Mouse (Mus musculus) 3T3-L1 (cell line): ENCODE results near the gene Dhx32.

Experiments used
- DNase-seq: peaks from one replicate; pipeline ENCODE4 v3.0.0-alpha.2; 2015; ENCODE audit warnings: low read depth, low spot score

Dhx32 gene

DNA sequence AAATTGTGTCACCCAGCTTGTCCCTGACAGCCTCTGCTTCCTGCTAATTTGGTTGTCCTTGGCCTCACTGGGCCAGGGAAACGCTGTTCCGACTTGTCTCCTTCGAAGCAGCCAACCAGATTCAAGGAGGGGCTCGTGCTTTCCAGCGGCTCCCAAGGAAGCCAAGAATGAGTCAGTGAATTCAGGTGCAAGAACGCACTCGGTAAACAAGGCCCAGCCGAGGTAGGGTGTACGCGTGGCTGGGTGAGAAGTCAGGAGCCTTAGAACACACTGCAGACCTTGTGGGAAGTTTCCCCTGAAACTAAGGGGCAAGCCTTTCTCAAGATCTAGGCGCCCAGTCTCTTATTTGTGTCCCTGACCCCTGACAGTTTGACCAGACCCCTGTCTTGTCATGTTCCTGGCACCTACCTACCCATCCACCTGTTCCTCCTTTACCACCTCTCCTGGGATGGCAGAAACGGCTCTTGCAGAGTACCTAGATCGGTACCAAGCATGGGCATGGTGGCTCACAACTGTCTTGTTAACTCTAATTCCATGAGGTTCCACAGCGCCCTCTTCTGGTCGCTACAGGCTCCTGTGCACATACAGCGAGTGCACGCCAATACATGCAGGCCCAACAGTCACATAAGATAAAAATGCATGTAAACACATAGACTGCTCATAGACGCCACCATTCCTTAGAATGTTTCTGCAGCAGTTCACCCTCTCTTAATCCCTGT is at the start of gene Dhx32:
Gene Dhx32 (minus strand): TSS at position 10 of the 719 bp plus-strand sequence.
- DNase-seq, result peak; percentile 37

DNA sequence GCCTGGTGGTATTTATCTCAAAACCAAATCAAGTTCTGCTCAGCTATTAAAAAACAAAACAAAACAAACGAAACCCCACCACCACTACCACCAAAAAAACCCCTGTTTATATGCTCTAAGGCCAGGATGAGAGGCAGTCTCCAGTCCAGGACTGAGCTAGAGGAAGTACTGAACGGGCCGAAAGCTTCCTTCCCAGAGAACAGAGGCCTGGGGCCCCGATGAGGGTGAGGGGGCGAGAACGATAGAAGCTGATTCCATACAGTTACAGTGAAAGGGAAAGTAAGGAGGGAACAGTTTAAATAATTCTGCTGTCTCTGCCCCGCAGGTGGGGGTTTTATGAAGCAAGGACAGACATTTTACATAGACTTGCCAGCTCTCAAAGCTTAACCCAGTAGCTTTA is 47.1 kb upstream of the Dhx32 start:
- DNase-seq, result no peak

DNA sequence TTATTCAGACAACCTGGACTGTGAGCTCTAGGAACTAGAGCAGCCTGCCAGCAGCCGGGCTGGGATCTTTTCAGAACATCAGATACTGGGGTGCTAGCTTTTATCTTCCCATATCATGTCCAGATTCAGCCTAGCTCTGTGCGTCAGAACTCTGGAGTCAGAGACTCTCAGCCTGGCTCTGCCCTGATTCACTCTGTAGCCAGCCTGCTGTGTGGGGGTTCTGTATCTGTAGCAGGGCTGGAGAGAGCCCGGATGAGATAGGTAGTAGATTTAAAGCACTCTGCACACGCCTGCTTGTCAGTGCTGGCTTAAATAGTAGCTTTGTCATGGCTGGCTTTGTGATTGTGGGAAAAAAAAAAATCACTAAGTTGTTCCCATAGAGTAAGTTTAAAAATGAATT is 46.0 kb upstream of the Dhx32 start:
- no peak for DNase-seq

DNA sequence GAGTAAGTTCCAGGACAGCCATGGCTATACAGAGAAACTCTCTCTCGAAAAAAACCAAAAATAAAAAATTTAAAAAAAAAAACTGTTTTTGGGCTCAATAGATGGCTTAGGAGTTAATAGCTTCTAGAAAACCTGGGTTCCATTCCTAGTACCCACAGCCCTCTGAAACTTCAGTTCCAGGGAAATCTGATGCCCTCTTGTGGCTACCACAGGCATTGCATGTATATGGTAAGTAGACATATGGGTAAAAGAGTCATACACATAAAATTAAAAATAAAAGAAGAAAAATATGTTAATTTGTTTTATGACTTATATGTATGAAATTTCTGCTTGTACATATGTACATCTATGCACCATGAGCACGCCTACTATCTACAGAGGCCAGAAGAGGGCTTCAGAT is 42.1 kb upstream of the Dhx32 start:
- peak; percentile 37 for DNase-seq

DNA sequence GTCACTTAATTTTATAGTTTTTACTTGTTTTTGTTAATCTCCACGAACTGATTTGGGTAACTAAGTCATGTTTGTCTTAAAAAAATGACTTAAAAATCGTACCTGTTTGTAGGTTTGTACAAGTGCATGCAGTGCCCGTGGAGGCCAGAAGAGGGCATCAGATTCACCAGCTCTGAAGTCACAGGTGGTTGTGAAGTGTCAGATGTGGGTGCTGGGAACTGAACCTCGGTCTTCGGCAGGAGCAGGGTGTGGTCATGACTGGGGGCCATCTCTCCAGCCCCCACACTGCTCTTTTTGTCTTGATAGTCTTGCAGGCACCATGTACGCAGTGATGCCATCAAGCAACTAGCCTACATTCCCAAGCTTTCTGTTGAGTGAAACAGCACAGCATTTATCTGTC is 41.2 kb upstream of the Dhx32 start:
- no peak for DNase-seq

DNA sequence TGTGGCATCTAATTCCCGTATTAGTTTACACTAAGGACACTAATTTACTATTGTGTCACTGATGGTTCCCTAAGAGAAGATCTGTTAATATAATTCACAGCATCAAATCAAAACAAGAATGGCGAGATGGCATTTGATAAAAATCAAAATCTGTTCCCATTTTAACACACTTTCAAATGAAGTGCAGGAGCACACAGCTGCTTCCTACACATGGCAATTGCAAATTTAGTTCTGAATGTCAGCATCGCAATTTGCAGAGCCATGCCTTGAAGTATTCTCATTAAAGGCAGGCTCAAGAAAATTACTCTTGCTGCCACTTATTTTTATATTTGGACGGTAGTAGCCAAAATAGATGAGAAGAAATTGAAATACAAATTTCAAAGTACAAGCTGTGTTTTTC is 30.8 kb upstream of the Dhx32 start:
- DNase-seq, result no peak

DNA sequence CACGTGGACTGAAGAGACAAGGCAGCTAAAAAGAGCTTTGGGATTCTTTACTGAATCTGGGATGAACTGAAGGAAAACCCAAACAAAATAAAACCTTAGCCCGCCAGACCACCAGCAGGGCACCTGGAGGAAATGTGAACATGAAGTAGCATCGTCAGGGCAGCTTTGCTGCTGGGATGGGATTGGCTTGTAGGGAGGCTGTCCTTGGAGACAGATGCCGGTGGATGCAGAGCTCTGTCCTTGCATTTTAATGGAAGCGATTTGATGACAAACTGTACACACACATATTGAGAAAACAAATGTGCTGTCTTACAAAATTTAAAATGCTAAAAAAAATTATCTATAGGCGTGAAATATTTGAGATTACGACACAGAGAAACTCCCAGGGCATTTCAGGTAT is 30.4 kb upstream of the Dhx32 start:
- DNase-seq, result no peak

DNA sequence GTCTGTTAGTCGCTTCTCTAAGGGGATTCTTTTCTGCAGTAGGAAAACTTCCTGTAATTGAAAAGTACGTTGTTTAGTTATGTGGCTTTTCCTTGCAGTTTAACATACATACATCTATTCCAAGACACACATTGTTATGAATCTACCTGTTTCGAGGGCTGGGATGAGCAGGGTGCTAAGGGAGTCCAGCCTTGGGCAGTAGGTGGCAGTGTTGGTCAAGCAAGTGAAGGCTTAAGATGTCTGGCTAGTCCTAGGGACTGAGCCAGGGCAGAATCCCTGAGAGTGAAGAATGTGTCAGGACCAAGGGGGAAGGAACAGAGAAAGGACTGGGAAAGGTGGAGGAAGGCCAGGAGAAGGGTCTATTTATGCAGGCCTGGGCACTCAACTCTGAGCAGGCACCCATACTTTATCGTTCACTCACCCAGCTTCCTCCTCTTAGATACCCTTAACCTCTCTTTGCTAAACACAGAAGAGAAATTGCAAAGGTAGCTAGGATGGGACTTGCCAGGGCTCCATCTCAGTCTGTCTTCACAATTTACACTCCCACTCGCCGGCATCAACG is 23.2 kb upstream of the Dhx32 start:
- peak; percentile 81 for DNase-seq

DNA sequence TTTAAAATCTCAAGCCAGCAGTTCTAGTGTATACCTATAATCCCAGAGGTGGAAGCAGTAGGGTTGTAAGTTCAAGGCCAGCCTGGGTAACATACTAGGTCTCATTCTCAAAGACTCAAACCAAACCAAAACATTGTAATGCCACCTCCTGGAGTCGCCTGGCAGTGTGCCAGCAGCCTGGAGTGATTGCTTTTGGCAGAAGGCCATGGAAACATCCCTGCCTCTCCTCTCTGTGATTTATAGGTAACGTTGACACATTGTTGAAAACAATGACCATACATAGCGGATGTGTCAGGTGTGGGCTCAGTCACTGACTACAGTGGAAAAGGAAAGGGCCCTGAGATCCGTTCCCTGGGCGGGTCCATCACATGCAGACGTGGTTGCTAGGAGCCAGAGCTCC is 19.3 kb upstream of the Dhx32 start:
- peak; percentile 20 for DNase-seq

DNA sequence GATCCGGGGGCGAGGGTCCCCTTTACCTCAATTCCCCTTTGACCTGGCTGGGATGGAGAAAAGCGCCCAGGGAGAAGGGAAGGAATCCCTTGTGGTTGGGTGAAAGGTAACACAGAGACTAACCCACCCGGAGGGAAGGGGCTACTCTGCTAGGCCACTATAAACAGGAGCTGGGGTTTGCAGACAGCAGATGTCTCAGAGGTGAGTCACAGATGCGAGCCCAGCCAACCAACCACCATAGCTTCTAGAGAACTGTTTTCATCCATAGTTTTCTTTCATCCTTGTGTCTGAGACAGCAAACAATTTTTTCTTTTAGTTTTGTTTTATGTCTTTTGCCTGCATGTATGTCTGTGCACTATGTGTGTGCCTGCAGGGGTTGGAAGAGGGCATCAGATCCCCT is 17.4 kb upstream of the Dhx32 start:
- DNase-seq, result peak; percentile 74

DNA sequence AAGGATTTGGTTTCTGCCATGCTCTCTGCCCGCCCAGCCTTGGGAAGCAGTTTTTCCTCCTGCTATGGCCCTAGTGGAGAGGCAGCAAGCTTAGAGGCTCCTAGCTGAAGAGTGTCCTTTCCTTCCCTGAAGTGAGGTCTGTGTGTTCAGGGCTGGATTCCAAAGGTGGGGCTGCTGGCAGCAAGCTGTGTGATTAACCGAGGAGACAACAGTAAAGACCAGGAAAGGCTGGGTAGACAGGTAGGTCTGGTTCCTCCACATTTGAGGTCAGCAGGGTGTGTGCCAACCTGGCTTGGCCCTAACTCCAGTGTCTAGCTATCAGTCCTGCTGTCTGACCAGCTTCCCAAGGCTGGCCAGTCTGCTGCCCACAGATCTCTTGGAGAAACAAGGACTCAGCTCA is 12.2 kb upstream of the Dhx32 start:
- peak; percentile 12 for DNase-seq

DNA sequence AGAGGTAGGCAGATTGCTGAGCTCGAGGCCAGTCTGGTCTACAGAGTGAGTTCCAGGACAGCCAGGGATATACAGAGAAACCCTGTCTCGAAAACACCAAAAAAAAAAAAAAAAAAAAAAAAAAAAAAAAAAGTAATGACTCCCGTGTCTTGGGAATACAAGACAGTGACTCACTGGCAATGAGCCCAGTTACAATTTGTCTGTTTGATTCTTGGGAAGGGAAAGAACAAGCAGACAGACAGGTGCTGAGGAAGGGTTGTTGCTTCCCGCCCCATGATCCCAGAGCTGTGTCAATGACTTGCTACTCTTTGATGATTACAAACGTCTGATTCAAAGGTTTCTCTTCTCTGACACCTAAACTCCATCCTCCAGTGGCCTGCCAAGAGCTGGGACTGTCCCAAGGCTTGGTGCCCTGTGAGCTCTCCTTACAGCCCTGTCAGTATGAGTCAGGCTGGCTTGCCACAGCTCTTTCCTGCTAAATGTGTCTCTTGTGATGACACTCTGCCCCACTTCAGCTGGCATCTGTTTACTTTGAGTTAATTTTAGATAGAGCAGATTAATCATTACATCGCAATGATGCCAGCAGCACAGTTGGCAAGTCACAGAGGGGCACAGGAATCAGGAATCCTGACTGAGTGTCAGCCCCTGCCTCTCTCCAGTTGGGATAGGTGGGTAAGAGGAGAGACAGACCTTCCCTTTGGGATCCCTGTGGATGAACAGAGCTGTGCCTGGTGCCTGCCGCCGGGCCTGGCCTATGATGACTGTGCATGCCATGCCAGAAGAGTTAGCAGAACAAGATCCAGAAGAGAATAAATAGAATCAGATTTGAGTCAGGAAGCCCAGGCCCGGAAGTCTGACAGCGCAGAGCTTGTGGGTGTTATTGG is 11.0 kb upstream of the Dhx32 start:
- DNase-seq, result peak; percentile 88

DNA sequence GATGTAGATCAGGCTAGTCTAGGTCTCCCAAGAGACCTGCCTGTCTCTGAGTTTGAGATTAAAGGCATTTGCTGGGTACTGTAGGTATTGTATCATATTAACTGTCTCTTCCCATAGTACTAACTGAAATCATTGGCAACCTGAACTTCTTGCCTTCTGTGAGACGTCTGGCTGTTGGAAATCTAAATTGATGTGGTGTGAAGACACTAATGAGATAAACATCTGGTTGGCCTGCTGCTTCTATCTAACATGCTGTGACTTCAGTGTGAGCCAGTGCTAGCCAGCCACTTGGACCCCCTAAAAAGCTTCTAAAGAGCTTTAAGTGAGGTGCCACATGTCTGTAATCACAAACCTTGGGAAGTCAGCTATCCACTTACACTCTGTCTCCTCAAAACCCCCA is 10.2 kb upstream of the Dhx32 start:
- DNase-seq, result no peak

DNA sequence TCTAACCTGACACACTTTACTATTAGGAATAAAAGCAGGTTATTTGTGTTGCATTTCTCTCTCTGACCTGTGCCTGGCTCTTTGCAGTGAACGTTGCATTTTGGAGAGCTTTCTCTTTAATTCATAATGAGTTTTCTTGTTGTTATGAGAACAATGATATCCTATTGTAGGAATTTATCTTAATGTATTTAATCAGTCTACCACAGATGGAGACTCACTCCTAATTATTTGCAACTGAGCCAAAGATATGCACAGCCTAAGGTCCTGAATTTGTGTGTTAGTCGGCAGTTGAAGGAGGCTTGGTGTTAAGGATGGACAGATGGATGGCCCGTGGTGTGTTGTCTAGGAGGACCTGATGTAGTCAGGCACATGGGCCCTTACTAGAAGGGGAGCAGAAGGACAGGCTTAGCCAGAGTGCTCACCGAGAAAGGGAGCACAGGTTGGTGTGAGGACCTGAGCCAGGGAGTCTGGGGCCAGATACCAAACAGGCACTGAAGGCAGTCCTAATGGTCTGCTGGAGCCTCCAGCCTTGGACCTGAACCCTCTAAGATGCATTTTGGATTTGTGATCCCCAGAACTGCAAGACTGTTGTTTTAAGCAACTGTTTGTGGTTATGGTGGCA is 8.2 kb upstream of the Dhx32 start:
- no peak for DNase-seq

DNA sequence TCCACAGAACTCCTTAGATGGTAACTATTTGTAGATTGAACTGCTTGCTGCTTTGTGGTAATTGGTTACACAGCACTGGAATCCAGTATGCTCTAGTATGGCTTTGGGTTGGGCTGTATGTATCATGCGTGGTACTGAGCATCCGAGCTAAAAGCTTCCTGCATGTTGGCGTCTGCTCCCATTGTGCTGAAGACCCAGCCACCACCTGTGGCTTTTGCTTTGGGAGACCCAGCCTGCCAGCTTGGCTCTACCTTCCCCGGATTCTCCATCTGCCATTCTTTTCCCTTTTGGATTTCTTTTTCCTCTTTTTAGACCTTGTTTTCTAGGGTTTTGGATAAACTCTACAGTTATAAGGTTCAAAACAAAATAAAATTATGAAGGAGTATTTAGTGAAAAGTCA is 7.6 kb upstream of the Dhx32 start:
- no peak for DNase-seq

DNA sequence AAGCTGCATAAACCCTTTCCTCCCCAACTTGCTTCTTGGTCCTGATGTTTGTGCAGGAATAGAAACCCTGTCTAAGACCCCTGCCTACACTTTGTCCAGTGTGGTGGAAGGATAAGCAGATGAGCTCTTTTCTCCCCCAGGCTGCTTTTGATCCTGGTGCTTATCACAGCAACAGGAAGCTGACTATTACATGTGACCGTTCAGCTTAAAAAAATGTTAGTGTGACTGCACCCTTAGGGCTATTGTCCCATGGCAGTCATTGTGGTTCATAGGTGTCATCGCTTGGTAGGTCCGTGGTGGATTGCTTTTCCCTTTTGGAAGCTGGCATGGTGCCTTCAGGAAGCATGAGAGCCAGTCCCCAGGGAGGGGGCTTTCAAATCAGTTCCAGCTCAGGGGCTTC is 5.6 kb upstream of the Dhx32 start:
- DNase-seq, result no peak

DNA sequence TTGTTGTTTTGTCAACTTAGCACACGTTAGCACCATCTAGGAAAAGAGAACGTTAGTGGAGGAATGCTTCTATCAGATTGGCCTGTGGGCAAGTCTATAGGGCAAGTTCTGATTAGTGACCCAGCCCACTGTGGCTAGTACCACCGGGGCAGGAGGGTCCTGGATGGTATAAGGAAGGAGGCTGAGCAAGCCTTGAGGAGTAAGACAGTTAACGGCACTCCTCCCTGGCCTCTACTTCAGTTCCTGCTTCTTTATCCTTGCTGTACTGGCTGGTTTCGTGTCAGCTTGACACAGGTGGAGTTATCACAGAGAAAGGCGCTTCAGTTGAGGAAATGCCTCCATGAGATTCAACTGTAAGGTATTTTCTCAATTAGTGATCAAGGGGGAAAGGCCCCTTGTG is 5.0 kb upstream of the Dhx32 start:
- DNase-seq, result no peak

DNA sequence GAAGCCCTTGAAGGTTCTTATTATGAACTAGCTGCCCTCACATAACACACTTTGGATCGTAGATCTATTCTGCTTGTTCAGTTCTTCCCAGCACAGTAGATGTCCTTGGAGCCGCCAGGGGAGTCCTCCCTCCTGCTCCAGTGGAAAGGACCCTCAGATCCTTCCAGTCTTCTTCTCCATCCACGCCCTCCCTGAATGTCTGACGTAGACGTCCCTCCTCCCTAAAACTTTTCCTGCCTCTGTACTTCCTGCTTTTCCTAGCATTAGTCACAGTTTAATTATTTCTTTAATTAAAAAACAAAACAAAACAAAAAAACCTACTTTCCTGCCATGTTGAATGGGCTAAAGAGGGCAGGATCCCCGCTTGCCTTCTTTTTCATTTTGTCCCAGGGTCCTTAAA is 535 bp downstream of the Dhx32 start:
- no peak for DNase-seq

DNA sequence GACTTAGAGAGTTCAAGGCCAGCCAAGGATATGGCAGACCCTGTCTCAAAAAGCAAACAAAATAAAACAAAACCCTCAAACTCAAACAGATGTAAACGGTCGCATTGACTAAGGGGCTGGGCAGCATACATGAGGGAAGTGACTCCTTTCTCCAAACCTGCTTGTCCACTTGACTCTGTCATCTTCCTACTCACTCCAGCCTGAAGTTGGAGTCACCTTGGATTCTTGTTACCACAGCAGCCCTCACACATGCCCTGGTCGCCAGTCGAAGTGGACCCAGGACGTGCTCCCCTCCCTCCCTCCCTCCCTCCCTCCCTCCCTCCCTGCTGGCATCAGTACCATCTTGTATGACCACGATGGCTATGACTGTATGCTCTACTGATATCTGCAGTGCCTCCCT is 943 bp downstream of the Dhx32 start:
- no peak for DNase-seq

DNA sequence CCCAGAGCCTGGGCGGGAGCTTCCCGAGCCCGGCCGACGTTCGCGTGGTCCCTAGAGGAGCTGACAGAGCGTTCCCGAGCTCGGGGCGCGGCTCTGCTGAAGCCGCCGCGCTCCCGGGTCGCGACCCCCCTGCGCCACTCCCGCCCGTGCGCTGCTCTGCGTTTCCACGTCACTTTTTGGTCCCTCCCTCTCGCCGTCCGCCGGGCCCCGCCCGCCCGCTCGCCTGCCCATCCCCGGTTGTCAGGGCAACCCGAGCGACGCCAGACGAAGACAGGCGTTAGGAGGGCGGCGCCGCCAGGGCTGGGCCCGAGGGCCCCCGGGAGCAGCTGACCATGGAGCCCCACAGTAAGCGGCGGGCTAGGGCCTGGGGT is 5.9 kb downstream of the Dhx32 start, which contains the start of gene Fank1:
Gene Fank1 (plus strand): TSS at position 236 of the 371 bp plus-strand sequence.
- DNase-seq, result peak; percentile 74

DNA sequence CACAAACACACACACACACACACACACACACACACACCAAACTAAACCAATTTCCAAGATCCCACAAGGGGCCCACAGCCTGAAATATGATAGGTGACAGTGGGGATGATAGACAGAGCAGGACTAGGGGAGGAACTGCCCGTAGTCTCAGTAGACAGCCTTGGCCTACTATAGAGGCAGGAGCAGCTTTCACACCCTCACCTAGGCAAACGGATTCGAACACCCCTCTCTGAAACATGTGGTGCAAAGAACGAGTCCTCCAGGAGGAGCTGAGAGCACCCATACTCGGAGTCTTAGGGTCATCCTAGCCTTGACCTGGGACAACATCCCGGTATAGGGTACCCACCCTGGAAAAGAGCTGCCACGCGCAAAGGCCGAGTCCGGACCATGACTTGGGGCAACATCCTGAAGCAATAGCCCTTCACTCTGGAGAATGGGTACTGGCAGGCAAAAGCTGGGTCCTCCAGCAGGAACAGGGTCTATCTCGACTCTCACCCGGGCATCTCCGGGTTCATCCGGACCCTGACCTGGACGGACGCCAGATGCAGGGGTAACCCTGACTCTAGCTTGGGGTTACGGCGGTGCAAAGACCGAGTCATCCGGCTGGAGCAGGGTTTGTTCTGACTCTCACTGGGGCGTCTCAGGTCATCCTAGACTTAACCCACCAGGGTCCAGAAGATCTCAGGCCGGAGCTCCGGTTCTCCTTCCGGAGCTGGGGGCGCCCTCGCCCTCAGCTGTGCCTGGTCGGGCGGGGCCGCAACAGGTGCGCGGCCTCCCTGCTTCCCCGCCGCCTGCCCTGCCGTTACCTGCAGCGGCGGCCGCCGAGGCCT is 6.5 kb downstream of the Dhx32 start:
- DNase-seq, result peak; percentile 18
